Mouse (Mus musculus): Measurements from ENCODE around the gene Sync. TPM values are rescaled to one million over a fixed set of nuclear protein-coding genes. Genes with fewer than 3 reads are reported as not detected.

Sync gene
- polyA plus RNA-seq, 1 experiment from 2014 or later: 2.7 TPM

GRCm38 (mm10) chr4:129266191-129266590 is 21.2 kb upstream of the Sync start:
- H3K27me3 ChIP-seq (replicated peaks): no peaks in the 10 kb centered on the region
- no peaks in the 10 kb centered on the region for H3K36me3 ChIP-seq
- no peak for ATAC-seq (ENCODE audit: low FRiP score)
- H3K27ac ChIP-seq (replicated peaks): no peak overlapping the region
- WGBS: 89% methylated on average over 4 of the region's 4 CpGs
- H3K9me3 ChIP-seq (replicated peaks): no peaks in the 10 kb centered on the region
- no peak overlapping the region for H3K4me2 ChIP-seq
- no peak overlapping the region for H3K9ac ChIP-seq (replicated peaks)
- H3K4me1 ChIP-seq: no peaks in the 10 kb centered on the region
- no peak overlapping the region for H3K4me3 ChIP-seq (replicated peaks)

- Histone ChIP-seq H3K36me3 (no peaks in the 10 kb centered on the region), H3K27ac (replicated peaks) (no peak overlapping the region), H3K27me3 (replicated peaks) (no peaks in the 10 kb centered on the region), H3K4me1 (no peaks in the 10 kb centered on the region), H3K9me3 (replicated peaks) (no peaks in the 10 kb centered on the region), H3K9ac (replicated peaks) (no peak overlapping the region), H3K4me3 (replicated peaks) (no peak overlapping the region), H3K4me2 (no peak overlapping the region)
- WGBS: 65% methylated on average over 5 of the region's 5 CpGs
- no peak for ATAC-seq (ENCODE audit: low FRiP score)
These were observed 20.6 kb upstream of the Sync start for GRCm38 (mm10) chr4:129266821-129267220.

- no peak for ATAC-seq (ENCODE audit: low FRiP score)
- Histone ChIP-seq H3K4me1 (no peaks in the 10 kb centered on the region), H3K27ac (replicated peaks) (no peak overlapping the region), H3K27me3 (replicated peaks) (no peaks in the 10 kb centered on the region), H3K36me3 (no peaks in the 10 kb centered on the region), H3K4me2 (no peak overlapping the region), H3K9ac (replicated peaks) (no peak overlapping the region), H3K4me3 (replicated peaks) (no peak overlapping the region), H3K9me3 (replicated peaks) (no peaks in the 10 kb centered on the region)
- WGBS: 79% methylated on average over 1 of the region's 1 CpGs
These were observed 18.7 kb upstream of the Sync start for GRCm38 (mm10) chr4:129268698-129269097.

- H3K4me2 ChIP-seq: no peak overlapping the region
- no peaks in the 10 kb centered on the region for H3K36me3 ChIP-seq
- no peak overlapping the region for H3K9ac ChIP-seq (replicated peaks)
- no peak overlapping the region for H3K27ac ChIP-seq (replicated peaks)
- WGBS: 25% methylated on average over 15 of the region's 15 CpGs
- no peaks in the 10 kb centered on the region for H3K27me3 ChIP-seq (replicated peaks)
- no peaks in the 10 kb centered on the region for H3K9me3 ChIP-seq (replicated peaks)
- H3K4me1 ChIP-seq: peaks cover 5% of the 10 kb centered on the region; the same call in 1 of the 2 replicates
- ATAC-seq (ENCODE audit: low FRiP score): no peak
- no peak overlapping the region for H3K4me3 ChIP-seq (replicated peaks)
These were observed 15.2 kb upstream of the Sync start for GRCm38 (mm10) chr4:129271991-129272755.

- no peaks in the 10 kb centered on the region for H3K36me3 ChIP-seq
- ATAC-seq (ENCODE audit: low FRiP score): no peak
- 50% methylated on average over 5 of the region's 5 CpGs for WGBS
These were observed 14.7 kb upstream of the Sync start for GRCm38 (mm10) chr4:129272756-129273046.

GRCm38 (mm10) chr4:129276453-129276865 is 11.0 kb upstream of the Sync start:
- peak; percentile 17; the same call in 1 of the 2 replicates for ATAC-seq (ENCODE audit: low FRiP score)
- H3K27me3 ChIP-seq (replicated peaks): no peaks in the 10 kb centered on the region
- no peak overlapping the region for H3K4me3 ChIP-seq (replicated peaks)
- H3K4me2 ChIP-seq: peak overlapping the region; percentile 13; the same call in 1 of the 2 replicates
- peaks cover 5% of the 10 kb centered on the region; the same call in 1 of the 2 replicates for H3K4me1 ChIP-seq
- H3K9me3 ChIP-seq (replicated peaks): no peaks in the 10 kb centered on the region
- no peak overlapping the region for H3K9ac ChIP-seq (replicated peaks)
- WGBS: under 1% methylated on average over 18 of the region's 18 CpGs
- no peak overlapping the region for H3K27ac ChIP-seq (replicated peaks)
- no peaks in the 10 kb centered on the region for H3K36me3 ChIP-seq

More at GRCm38 (mm10) chr4:129272756-129273046, 14.7 kb upstream of the Sync start:
- Histone ChIP-seq H3K4me3 (replicated peaks) (no peak overlapping the region), H3K27me3 (replicated peaks) (no peaks in the 10 kb centered on the region), H3K9me3 (replicated peaks) (no peaks in the 10 kb centered on the region), H3K4me1 (peaks cover 5% of the 10 kb centered on the region; the same call in 1 of the 2 replicates), H3K9ac (replicated peaks) (no peak overlapping the region), H3K4me2 (no peak overlapping the region), H3K27ac (replicated peaks) (no peak overlapping the region)

GRCm38 (mm10) chr4:129282786-129283185 is 4.6 kb upstream of the Sync start:
- H3K4me2 ChIP-seq: no peak overlapping the region
- H3K27ac ChIP-seq (replicated peaks): no peak overlapping the region
- WGBS: 78% methylated on average over 5 of the region's 5 CpGs
- no peaks in the 10 kb centered on the region for H3K36me3 ChIP-seq
- no peak overlapping the region for H3K9ac ChIP-seq (replicated peaks)
- peaks cover 8% of the 10 kb centered on the region for H3K27me3 ChIP-seq (replicated peaks)
- no peaks in the 10 kb centered on the region for H3K9me3 ChIP-seq (replicated peaks)
- peaks cover 16% of the 10 kb centered on the region for H3K4me1 ChIP-seq
- no peak for ATAC-seq (ENCODE audit: low FRiP score)
- no peak overlapping the region for H3K4me3 ChIP-seq (replicated peaks)

GRCm38 (mm10) chr4:129283226-129283625 is 4.2 kb upstream of the Sync start:
- Histone ChIP-seq H3K27ac (replicated peaks) (no peak overlapping the region), H3K4me2 (no peak overlapping the region), H3K9ac (replicated peaks) (no peak overlapping the region), H3K4me1 (peaks cover 21% of the 10 kb centered on the region), H3K9me3 (replicated peaks) (no peaks in the 10 kb centered on the region), H3K27me3 (replicated peaks) (peaks cover 8% of the 10 kb centered on the region), H3K4me3 (replicated peaks) (no peak overlapping the region), H3K36me3 (no peaks in the 10 kb centered on the region)
- WGBS: 78% methylated on average over 5 of the region's 5 CpGs
- ATAC-seq (ENCODE audit: low FRiP score): no peak

- no peaks in the 10 kb centered on the region for H3K36me3 ChIP-seq
- ATAC-seq (ENCODE audit: low FRiP score): no peak
- H3K27ac ChIP-seq (replicated peaks): no peak overlapping the region
- peaks cover 22% of the 10 kb centered on the region for H3K4me1 ChIP-seq
- H3K4me2 ChIP-seq: no peak overlapping the region
- 88% methylated on average over 2 of the region's 2 CpGs for WGBS
- peaks cover 8% of the 10 kb centered on the region for H3K27me3 ChIP-seq (replicated peaks)
- no peak overlapping the region for H3K9ac ChIP-seq (replicated peaks)
- H3K9me3 ChIP-seq (replicated peaks): no peaks in the 10 kb centered on the region
- H3K4me3 ChIP-seq (replicated peaks): no peak overlapping the region
These were observed 2.7 kb upstream of the Sync start for GRCm38 (mm10) chr4:129284685-129285084.

- Histone ChIP-seq H3K27ac (replicated peaks) (0 out of 2 replicates have a peak overlapping the region, but pooled peaks have one; percentile 23), H3K36me3 (no peaks in the 10 kb centered on the region), H3K9me3 (replicated peaks) (no peaks in the 10 kb centered on the region), H3K4me3 (replicated peaks) (no peak overlapping the region), H3K27me3 (replicated peaks) (peaks cover 8% of the 10 kb centered on the region), H3K4me1 (peaks cover 22% of the 10 kb centered on the region), H3K4me2 (peak overlapping the region; percentile 87), H3K9ac (replicated peaks) (0 out of 2 replicates have a peak overlapping the region, but pooled peaks have one; percentile 55)
- 54% methylated on average over 5 of the region's 5 CpGs for WGBS
- ATAC-seq (ENCODE audit: low FRiP score): no peak
These were observed 1.3 kb upstream of the Sync start for GRCm38 (mm10) chr4:129286001-129286682.

- peak overlapping the region; percentile 23; the same call in 1 of the 2 replicates for H3K27ac ChIP-seq (replicated peaks)
- H3K4me3 ChIP-seq (replicated peaks): peak overlapping the region; percentile 49
- H3K9me3 ChIP-seq (replicated peaks): no peaks in the 10 kb centered on the region
- H3K27me3 ChIP-seq (replicated peaks): peaks cover 8% of the 10 kb centered on the region
- H3K4me1 ChIP-seq: peaks cover 22% of the 10 kb centered on the region
- H3K36me3 ChIP-seq: no peaks in the 10 kb centered on the region
- WGBS: 2% methylated on average over 27 of the region's 28 CpGs
- ATAC-seq (ENCODE audit: low FRiP score): peak; percentile 61
- peak overlapping the region; percentile 87 for H3K4me2 ChIP-seq
- H3K9ac ChIP-seq (replicated peaks): peak overlapping the region; percentile 55
These were observed 540 bp upstream of the Sync start for GRCm38 (mm10) chr4:129286683-129287471.
